Mouse (Mus musculus) hindbrain, embryonic 10.5 days (tissue): ENCODE data around the gene Fbxo21. TPM values are rescaled to one million over a fixed set of nuclear protein-coding genes. Genes with fewer than 3 reads are reported as not detected.

Experiments used
- DNase-seq: peaks from one replicate; pipeline ENCODE4 v3.0.0-alpha.2; 2017; ENCODE audit warnings: low spot score
- H3K27ac ChIP-seq: fragments of 300-500 bp; sonication (generic); 2 replicates; pipeline ENCODE4 v1.5.1; 2016; ENCODE audit warnings: mild to moderate bottlenecking, moderate library complexity
- H3K27me3 ChIP-seq: fragments of 300-500 bp; sonication (generic); 2 replicates; pipeline ENCODE4 v1.6.1; 2016; ENCODE audit warnings: mild to moderate bottlenecking; ENCODE audit not compliant: poor library complexity, insufficient read depth, severe bottlenecking
- H3K36me3 ChIP-seq: fragments of 300-500 bp; sonication (generic); 2 replicates; pipeline ENCODE4 v1.6.1; 2016; ENCODE audit warnings: mild to moderate bottlenecking, moderate library complexity
- H3K4me1 ChIP-seq: fragments of 300-500 bp; sonication (generic); replicated peaks from 2 replicates; pipeline ENCODE4 v1.6.1; 2016; ENCODE audit warnings: mild to moderate bottlenecking
- H3K4me3 ChIP-seq: fragments of 300-500 bp; sonication (generic); 2 replicates; pipeline ENCODE4 v1.5.1; 2016; ENCODE audit warnings: mild to moderate bottlenecking, moderate library complexity
- H3K9me3 ChIP-seq: fragments of 300-500 bp; sonication (generic); 2 replicates; pipeline ENCODE4 v1.6.1; 2016; ENCODE audit warnings: mild to moderate bottlenecking, moderate library complexity
- WGBS: fragments of 180-500 bp; shearing (Covaris S2); methylation state at CpG from one replicate; pipeline ENCODE4 v1.1.7; 2016; 5-methylcytosine and 5-hydroxymethylcytosine counted together
- polyA plus RNA-seq: library from polyadenylated mRNA; unstranded; fragments of >200 nt; fragmentation: Nextera tagmentation; extraction: Ambion mirVana; gene quantifications from 2 replicates; pipeline ENCODE4 v1.2.1, GENCODE M21; 2016

Fbxo21 gene
- polyA plus RNA-seq, 1 experiment from 2014 or later, result 117 TPM

DNA sequence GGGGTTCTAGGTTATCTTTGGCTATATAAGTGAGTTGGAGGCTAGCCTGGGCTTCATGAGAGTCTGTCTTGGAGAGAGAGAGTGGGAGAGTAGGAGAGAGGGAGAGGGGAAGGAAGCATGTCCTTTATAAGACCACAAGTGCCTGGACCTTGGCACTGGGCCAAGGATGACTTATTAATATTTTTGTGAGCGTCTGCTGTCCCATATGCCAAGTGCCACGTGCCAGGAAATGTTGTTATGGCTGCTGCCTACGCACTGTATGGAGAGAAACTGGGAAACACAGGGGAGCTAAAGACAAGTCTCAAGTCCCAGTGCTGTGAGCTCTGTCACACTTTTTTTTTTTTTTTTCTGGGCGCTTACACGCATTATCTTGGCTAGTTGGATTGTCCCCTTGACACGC lies 66.1 kb downstream of the Fbxo21 start:
- H3K27me3 ChIP-seq, result peaks cover 4% of the 10 kb centered on the region; the same call in 1 of the 2 replicates
- no peak overlapping the region for H3K27ac ChIP-seq
- 90% methylated on average over 6 of the region's 6 CpGs for WGBS
- H3K4me1 ChIP-seq, result peaks cover 16% of the 10 kb centered on the region
- DNase-seq, result no peak
- no peaks in the 10 kb centered on the region for H3K9me3 ChIP-seq
- H3K36me3 ChIP-seq, result no peaks in the 10 kb centered on the region
- no peak overlapping the region for H3K4me3 ChIP-seq

- Histone ChIP-seq H3K9me3 (no peaks in the 10 kb centered on the region), H3K4me1 (peaks cover 9% of the 10 kb centered on the region), H3K36me3 (no peaks in the 10 kb centered on the region), H3K27ac (no peak overlapping the region), H3K27me3 (no peaks in the 10 kb centered on the region), H3K4me3 (no peak overlapping the region)
- 92% methylated on average over 4 of the region's 4 CpGs for WGBS
- no peak for DNase-seq
Observed at GRCm38 (mm10) chr5:118043761-118044160, 67.2 kb downstream of the Fbxo21 start.

GRCm38 (mm10) chr5:118044907-118045306 lies 68.4 kb downstream of the Fbxo21 start:
- DNase-seq, result no peak
- H3K4me3 ChIP-seq, result no peak overlapping the region
- WGBS, result 90% methylated on average over 6 of the region's 6 CpGs
- H3K27me3 ChIP-seq, result no peaks in the 10 kb centered on the region
- no peaks in the 10 kb centered on the region for H3K9me3 ChIP-seq
- no peak overlapping the region for H3K27ac ChIP-seq
- no peaks in the 10 kb centered on the region for H3K4me1 ChIP-seq
- no peaks in the 10 kb centered on the region for H3K36me3 ChIP-seq

DNA sequence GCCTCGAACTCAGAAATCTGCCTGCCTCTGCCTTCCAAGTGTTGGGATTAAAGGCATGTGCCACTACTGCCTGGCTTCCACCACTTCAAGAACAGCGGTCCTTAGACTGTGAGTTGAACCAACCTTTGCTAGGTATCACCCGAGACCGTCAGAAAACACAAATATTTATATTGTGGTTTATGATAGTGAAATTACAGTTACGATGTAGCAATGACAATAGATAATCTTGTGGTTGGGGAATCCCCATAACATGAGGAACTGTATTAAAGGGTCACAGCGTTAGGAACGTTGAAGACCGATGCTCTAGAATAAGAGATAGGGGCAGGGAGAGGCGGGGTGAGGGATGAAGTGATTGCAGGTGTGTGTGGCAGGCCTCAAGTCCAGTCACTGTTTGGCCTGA lies 68.9 kb downstream of the Fbxo21 start:
- 94% methylated on average over 9 of the region's 9 CpGs for WGBS
- H3K27me3 ChIP-seq, result no peaks in the 10 kb centered on the region
- H3K36me3 ChIP-seq, result no peaks in the 10 kb centered on the region
- no peak for DNase-seq
- no peak overlapping the region for H3K4me3 ChIP-seq
- H3K27ac ChIP-seq, result no peak overlapping the region
- no peaks in the 10 kb centered on the region for H3K4me1 ChIP-seq
- no peaks in the 10 kb centered on the region for H3K9me3 ChIP-seq

- Histone ChIP-seq H3K4me1 (no peaks in the 10 kb centered on the region), H3K27me3 (no peaks in the 10 kb centered on the region), H3K27ac (no peak overlapping the region), H3K9me3 (no peaks in the 10 kb centered on the region), H3K36me3 (no peaks in the 10 kb centered on the region), H3K4me3 (no peak overlapping the region)
- 91% methylated on average over 14 of the region's 14 CpGs for WGBS
- DNase-seq, result no peak
Observed at GRCm38 (mm10) chr5:118047091-118047757, 70.7 kb downstream of the Fbxo21 start.

DNA sequence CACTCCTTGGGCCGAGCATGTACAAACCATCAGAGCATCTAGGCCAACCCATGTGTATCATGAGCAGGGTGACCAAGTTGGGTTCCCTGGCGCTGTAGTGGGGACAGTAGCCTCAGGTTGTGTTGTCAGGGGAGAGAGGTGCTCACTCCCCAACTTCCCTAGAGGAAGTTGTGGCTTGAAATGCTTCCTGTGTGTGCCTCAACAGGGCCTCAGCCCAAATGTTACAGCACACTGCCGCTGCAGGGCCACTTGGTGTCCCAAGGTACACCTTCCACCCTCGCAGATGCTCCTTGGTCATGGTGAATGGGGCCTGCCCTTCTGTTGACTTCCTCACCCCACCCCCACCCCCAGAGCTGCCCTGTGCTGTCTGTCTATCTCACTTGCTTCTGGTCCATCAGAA lies 71.9 kb downstream of the Fbxo21 start:
- 86% methylated on average over 4 of the region's 4 CpGs for WGBS
- H3K4me1 ChIP-seq, result no peaks in the 10 kb centered on the region
- DNase-seq, result no peak
- no peak overlapping the region for H3K27ac ChIP-seq
- no peaks in the 10 kb centered on the region for H3K9me3 ChIP-seq
- H3K36me3 ChIP-seq, result no peaks in the 10 kb centered on the region
- H3K4me3 ChIP-seq, result no peak overlapping the region
- H3K27me3 ChIP-seq, result no peaks in the 10 kb centered on the region

DNA sequence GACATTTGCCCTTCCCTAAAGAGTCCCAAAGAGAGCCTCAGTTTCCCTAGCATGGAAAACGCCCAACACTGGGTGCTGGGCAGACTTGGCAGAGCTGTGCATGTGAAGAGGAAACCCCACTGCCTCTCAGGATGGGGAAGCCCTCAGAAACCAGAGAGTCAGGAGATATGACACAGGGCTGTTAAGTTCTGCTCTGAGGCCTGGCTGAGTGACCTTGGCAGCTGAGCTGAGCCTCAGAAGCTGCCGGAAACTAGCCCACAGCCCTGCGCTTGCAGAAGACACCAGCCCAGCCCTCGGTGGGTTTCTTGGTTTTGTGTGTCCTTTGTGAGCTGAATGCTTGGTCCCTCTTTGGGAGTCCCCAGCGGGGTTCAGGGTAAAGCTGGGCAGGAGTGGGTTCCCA lies 72.4 kb downstream of the Fbxo21 start:
- Histone ChIP-seq H3K36me3 (no peaks in the 10 kb centered on the region), H3K4me3 (no peak overlapping the region), H3K27ac (no peak overlapping the region), H3K27me3 (no peaks in the 10 kb centered on the region), H3K9me3 (no peaks in the 10 kb centered on the region), H3K4me1 (no peaks in the 10 kb centered on the region)
- 86% methylated on average over 5 of the region's 5 CpGs for WGBS
- DNase-seq, result no peak

- 79% methylated on average over 4 of the region's 4 CpGs for WGBS
- no peak for DNase-seq
- Histone ChIP-seq H3K27me3 (no peaks in the 10 kb centered on the region), H3K4me3 (no peak overlapping the region), H3K9me3 (no peaks in the 10 kb centered on the region), H3K27ac (no peak overlapping the region), H3K36me3 (no peaks in the 10 kb centered on the region), H3K4me1 (no peaks in the 10 kb centered on the region)
Observed at GRCm38 (mm10) chr5:118050743-118051142, 74.2 kb downstream of the Fbxo21 start.

GRCm38 (mm10) chr5:118051981-118052662 lies 75.6 kb downstream of the Fbxo21 start:
- Histone ChIP-seq H3K4me1 (peaks cover 11% of the 10 kb centered on the region), H3K9me3 (no peaks in the 10 kb centered on the region), H3K36me3 (no peaks in the 10 kb centered on the region), H3K27ac (no peak overlapping the region), H3K27me3 (no peaks in the 10 kb centered on the region), H3K4me3 (no peak overlapping the region)
- DNase-seq, result no peak
- 85% methylated on average over 8 of the region's 8 CpGs for WGBS

- H3K4me1 ChIP-seq, result peaks cover 21% of the 10 kb centered on the region
- H3K27me3 ChIP-seq, result no peaks in the 10 kb centered on the region
- H3K9me3 ChIP-seq, result no peaks in the 10 kb centered on the region
- 92% methylated on average over 2 of the region's 2 CpGs for WGBS
- H3K36me3 ChIP-seq, result no peaks in the 10 kb centered on the region
- no peak overlapping the region for H3K27ac ChIP-seq
- DNase-seq, result no peak
- no peak overlapping the region for H3K4me3 ChIP-seq
Observed at GRCm38 (mm10) chr5:118053205-118053604, 76.7 kb downstream of the Fbxo21 start.

DNA sequence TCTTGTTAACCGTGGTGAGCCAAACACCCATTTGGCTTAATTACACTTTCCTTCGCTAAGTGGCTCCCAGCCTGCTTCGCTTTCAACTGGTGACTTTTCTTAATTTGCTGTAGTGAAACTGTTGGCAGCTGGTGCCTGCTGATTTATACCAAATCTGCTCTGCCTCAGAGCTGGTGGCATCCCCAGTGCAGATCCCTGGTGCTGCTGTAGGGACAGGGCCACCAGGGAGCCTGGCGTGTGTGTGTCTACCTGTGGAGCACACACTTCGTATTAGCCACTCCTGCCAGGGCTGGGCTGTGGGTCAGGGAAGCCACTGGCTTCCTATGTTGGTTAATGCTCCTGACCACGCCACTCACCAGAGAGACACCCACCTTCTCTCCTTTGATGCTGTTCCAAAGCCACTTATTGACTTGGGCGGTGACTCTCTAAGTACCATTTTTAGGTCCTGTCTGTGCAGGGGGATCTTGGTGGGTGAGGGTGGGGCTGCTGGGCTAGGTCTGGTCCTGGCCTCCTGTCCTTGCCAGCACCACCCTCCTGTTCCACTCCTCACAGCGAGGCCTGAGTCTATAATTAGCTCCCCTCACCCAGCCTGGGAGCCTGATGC lies 81.1 kb downstream of the Fbxo21 start:
- H3K36me3 ChIP-seq, result 0 out of 2 replicates have a peak, but pooled peaks cover 5% of the 10 kb centered on the region
- no peak overlapping the region for H3K4me3 ChIP-seq
- no peaks in the 10 kb centered on the region for H3K27me3 ChIP-seq
- no peak for DNase-seq
- peak overlapping the region; percentile 66 for H3K27ac ChIP-seq
- 71% methylated on average over 8 of the region's 8 CpGs for WGBS
- no peaks in the 10 kb centered on the region for H3K9me3 ChIP-seq
- H3K4me1 ChIP-seq, result peaks cover 33% of the 10 kb centered on the region

- no peak for DNase-seq
- H3K9me3 ChIP-seq, result no peaks in the 10 kb centered on the region
- no peak overlapping the region for H3K4me3 ChIP-seq
- WGBS, result 95% methylated on average over 10 of the region's 10 CpGs
- peaks cover 42% of the 10 kb centered on the region for H3K4me1 ChIP-seq
- H3K36me3 ChIP-seq, result 0 out of 2 replicates have a peak, but pooled peaks cover 10% of the 10 kb centered on the region
- no peaks in the 10 kb centered on the region for H3K27me3 ChIP-seq
- H3K27ac ChIP-seq, result no peak overlapping the region
Observed at GRCm38 (mm10) chr5:118058858-118059257, 82.3 kb downstream of the Fbxo21 start.

DNA sequence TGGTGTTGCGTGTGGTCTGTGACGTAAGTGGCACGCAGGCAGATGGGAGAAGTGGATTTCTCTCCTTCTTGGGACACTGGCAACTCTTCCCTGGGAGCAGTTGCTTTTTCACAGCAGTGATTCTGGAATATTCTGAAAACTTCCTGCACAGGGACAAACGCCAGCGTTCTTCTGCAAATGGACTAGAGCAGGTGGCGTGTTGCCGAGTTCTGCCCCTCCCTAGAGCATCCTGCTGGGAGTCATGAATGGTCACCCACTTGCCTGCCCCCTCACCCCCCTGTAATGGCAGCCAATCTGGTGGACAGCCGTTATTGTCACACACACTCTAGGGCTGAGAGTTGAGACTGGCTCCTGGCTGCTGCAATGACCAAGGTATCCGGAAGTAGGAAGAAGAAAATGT lies 83.1 kb downstream of the Fbxo21 start:
- no peak for DNase-seq
- Histone ChIP-seq H3K27me3 (no peaks in the 10 kb centered on the region), H3K4me1 (peaks cover 49% of the 10 kb centered on the region), H3K4me3 (no peak overlapping the region), H3K9me3 (no peaks in the 10 kb centered on the region), H3K36me3 (peaks cover 13% of the 10 kb centered on the region; the same call in 1 of the 2 replicates), H3K27ac (no peak overlapping the region)
- 87% methylated on average over 9 of the region's 9 CpGs for WGBS
